Mouse (Mus musculus): ENCODE results near the gene Naaa. TPM values are rescaled to one million over a fixed set of nuclear protein-coding genes. Genes with fewer than 3 reads are reported as not detected.

Gene Naaa
- polyA plus RNA-seq, 1 experiment from 2014 or later = 12.5 TPM

GRCm38 (mm10) chr5:92229514-92229913, 48.5 kb downstream of the Naaa start:
- H3K27me3 ChIP-seq = no peaks in the 10 kb centered on the region
- ATAC-seq (ENCODE audit: borderline replicate concordance, extremely low read depth, low FRiP score, low TSS enrichment) = no peak
- no peaks in the 10 kb centered on the region for H3K4me1 ChIP-seq
- H3K4me2 ChIP-seq = no peak overlapping the region
- H3K27ac ChIP-seq = no peak overlapping the region
- H3K9me3 ChIP-seq = no peaks in the 10 kb centered on the region
- H3K36me3 ChIP-seq = no peaks in the 10 kb centered on the region
- no peak overlapping the region for H3K9ac ChIP-seq
- 92% methylated on average over 3 of the region's 3 CpGs for WGBS
- H3K4me3 ChIP-seq = no peak overlapping the region

GRCm38 (mm10) chr5:92228776-92229175, 49.2 kb downstream of the Naaa start:
- WGBS = 29% methylated on average over 10 of the region's 10 CpGs
- no peak for ATAC-seq (ENCODE audit: borderline replicate concordance, extremely low read depth, low FRiP score, low TSS enrichment)

GRCm38 (mm10) chr5:92227782-92228181, 50.2 kb downstream of the Naaa start:
- Histone ChIP-seq H3K27ac (no peak overlapping the region), H3K27me3 (no peaks in the 10 kb centered on the region), H3K4me1 (no peaks in the 10 kb centered on the region), H3K9ac (no peak overlapping the region), H3K36me3 (no peaks in the 10 kb centered on the region), H3K4me2 (no peak overlapping the region), H3K4me3 (no peak overlapping the region), H3K9me3 (no peaks in the 10 kb centered on the region)
- WGBS = 70% methylated on average over 7 of the region's 7 CpGs
- no peak for ATAC-seq (ENCODE audit: borderline replicate concordance, extremely low read depth, low FRiP score, low TSS enrichment)

More at GRCm38 (mm10) chr5:92228776-92229175, 49.2 kb downstream of the Naaa start:
- Histone ChIP-seq H3K27me3 (no peaks in the 10 kb centered on the region), H3K27ac (no peak overlapping the region), H3K9me3 (no peaks in the 10 kb centered on the region), H3K36me3 (no peaks in the 10 kb centered on the region), H3K9ac (no peak overlapping the region), H3K4me3 (no peak overlapping the region), H3K4me2 (no peak overlapping the region), H3K4me1 (no peaks in the 10 kb centered on the region)

- Histone ChIP-seq H3K4me2 (no peak overlapping the region), H3K27me3 (no peaks in the 10 kb centered on the region), H3K27ac (no peak overlapping the region), H3K9me3 (no peaks in the 10 kb centered on the region), H3K9ac (no peak overlapping the region), H3K4me1 (no peaks in the 10 kb centered on the region), H3K4me3 (no peak overlapping the region), H3K36me3 (no peaks in the 10 kb centered on the region)
- ATAC-seq (ENCODE audit: borderline replicate concordance, extremely low read depth, low FRiP score, low TSS enrichment) = no peak
- 75% methylated on average over 8 of the region's 8 CpGs for WGBS
Observed at GRCm38 (mm10) chr5:92220287-92220902, 57.6 kb downstream of the Naaa start.

- Histone ChIP-seq H3K4me2 (no peak overlapping the region), H3K4me3 (no peak overlapping the region), H3K4me1 (no peaks in the 10 kb centered on the region), H3K9ac (no peak overlapping the region), H3K9me3 (no peaks in the 10 kb centered on the region), H3K36me3 (no peaks in the 10 kb centered on the region), H3K27ac (no peak overlapping the region), H3K27me3 (no peaks in the 10 kb centered on the region)
- ATAC-seq (ENCODE audit: borderline replicate concordance, extremely low read depth, low FRiP score, low TSS enrichment) = no peak
- WGBS = 62% methylated on average over 6 of the region's 6 CpGs
Observed at GRCm38 (mm10) chr5:92219826-92220225, 58.1 kb downstream of the Naaa start.

GRCm38 (mm10) chr5:92218915-92219793, 58.8 kb downstream of the Naaa start:
- Histone ChIP-seq H3K27ac (no peak overlapping the region), H3K4me3 (no peak overlapping the region), H3K27me3 (no peaks in the 10 kb centered on the region), H3K36me3 (no peaks in the 10 kb centered on the region), H3K4me1 (no peaks in the 10 kb centered on the region), H3K9me3 (no peaks in the 10 kb centered on the region), H3K9ac (no peak overlapping the region), H3K4me2 (no peak overlapping the region)
- ATAC-seq (ENCODE audit: borderline replicate concordance, extremely low read depth, low FRiP score, low TSS enrichment) = no peak
- WGBS = 57% methylated on average over 17 of the region's 17 CpGs

GRCm38 (mm10) chr5:92215308-92215707, 62.7 kb downstream of the Naaa start, which contains the start of gene U90926:
U90926 (minus strand) TSS chr5:92215408.
- H3K27ac ChIP-seq = no peak within 1 kb of the TSS
- H3K27me3 ChIP-seq = no peaks in the 10 kb centered on the region
- WGBS = 84% methylated on average over 4 of the region's 4 CpGs
- H3K4me2 ChIP-seq = no peak within 1 kb of the TSS
- no peaks in the 10 kb centered on the region for H3K9me3 ChIP-seq
- ATAC-seq (ENCODE audit: borderline replicate concordance, extremely low read depth, low FRiP score, low TSS enrichment) = no peak
- no peaks in the 10 kb centered on the region for H3K4me1 ChIP-seq
- H3K36me3 ChIP-seq = no peaks in the 10 kb centered on the region
- H3K4me3 ChIP-seq = no peak within 1 kb of the TSS
- no peak within 1 kb of the TSS for H3K9ac ChIP-seq

- Histone ChIP-seq H3K4me3 (no peak overlapping the region), H3K27me3 (no peaks in the 10 kb centered on the region), H3K9me3 (no peaks in the 10 kb centered on the region), H3K9ac (no peak overlapping the region), H3K4me1 (no peaks in the 10 kb centered on the region), H3K36me3 (no peaks in the 10 kb centered on the region), H3K4me2 (no peak overlapping the region), H3K27ac (no peak overlapping the region)
- ATAC-seq (ENCODE audit: borderline replicate concordance, extremely low read depth, low FRiP score, low TSS enrichment) = no peak
- WGBS = 80% methylated on average over 4 of the region's 4 CpGs
Observed at GRCm38 (mm10) chr5:92212231-92212630, 65.7 kb downstream of the Naaa start.

GRCm38 (mm10) chr5:92210205-92210604, 67.8 kb downstream of the Naaa start:
- Histone ChIP-seq H3K4me1 (no peaks in the 10 kb centered on the region), H3K4me3 (no peak overlapping the region), H3K36me3 (no peaks in the 10 kb centered on the region; the same call in 1 of the 2 replicates), H3K27ac (no peak overlapping the region), H3K27me3 (no peaks in the 10 kb centered on the region), H3K4me2 (no peak overlapping the region), H3K9ac (no peak overlapping the region), H3K9me3 (no peaks in the 10 kb centered on the region)
- WGBS = 62% methylated on average over 8 of the region's 8 CpGs
- no peak for ATAC-seq (ENCODE audit: borderline replicate concordance, extremely low read depth, low FRiP score, low TSS enrichment)

Other genes with a start within 250 kb of the Naaa start
- 2.1 and 2.7 TPM in 2 replicates for gene Cdkl2, start 234.3 kb downstream of the Naaa start, polyA plus RNA-seq (2015; fragmentation: Nextera tagmentation; extraction: Ambion mirVana)
- gene G3bp2, start 194.5 kb downstream of the Naaa start, polyA plus RNA-seq (2015; fragmentation: Nextera tagmentation; extraction: Ambion mirVana) = 152 and 157 TPM in 2 replicates
- gene Uso1, start 140.2 kb downstream of the Naaa start, polyA plus RNA-seq (2015; fragmentation: Nextera tagmentation; extraction: Ambion mirVana) = 35.9 and 38.0 TPM in 2 replicates
- gene U90926, start 62.8 kb downstream of the Naaa start, polyA plus RNA-seq (2015; fragmentation: Nextera tagmentation; extraction: Ambion mirVana) = not detected in 2 replicates
- 0.16 and 0.25 TPM in 2 replicates for gene Ppef2, start 21.9 kb downstream of the Naaa start, polyA plus RNA-seq (2015; fragmentation: Nextera tagmentation; extraction: Ambion mirVana)
- gene Sdad1, start 32.3 kb upstream of the Naaa start, polyA plus RNA-seq (2015; fragmentation: Nextera tagmentation; extraction: Ambion mirVana) = 32.6 and 35.4 TPM in 2 replicates
- gene Cxcl9, start 49.9 kb upstream of the Naaa start, polyA plus RNA-seq (2015; fragmentation: Nextera tagmentation; extraction: Ambion mirVana) = not detected in 2 replicates
- gene Art3, start 53.7 kb upstream of the Naaa start, polyA plus RNA-seq (2015; fragmentation: Nextera tagmentation; extraction: Ambion mirVana) = 4.8 and 9.5 TPM in 2 replicates
- gene Cxcl10, start 70.7 kb upstream of the Naaa start, polyA plus RNA-seq (2015; fragmentation: Nextera tagmentation; extraction: Ambion mirVana) = 0.59 and 3.5 TPM in 2 replicates
- 55.7 and 56.8 TPM in 2 replicates for gene Nup54, start 157.0 kb upstream of the Naaa start, polyA plus RNA-seq (2015; fragmentation: Nextera tagmentation; extraction: Ambion mirVana)
- gene Scarb2, start 228.7 kb upstream of the Naaa start, polyA plus RNA-seq (2015; fragmentation: Nextera tagmentation; extraction: Ambion mirVana) = 15.9 and 17.2 TPM in 2 replicates